Mouse (Mus musculus): ENCODE data around the gene Auts2. TPM values are rescaled to one million over a fixed set of nuclear protein-coding genes. Genes with fewer than 3 reads are reported as not detected.

Gene Auts2
- polyA plus RNA-seq, 1 experiment from 2014 or later: 73.6 TPM

- Histone ChIP-seq H3K9ac (peak overlapping the region; percentile 97), H3K27me3 (no peaks in the 10 kb centered on the region), H3K27ac (peak overlapping the region; percentile 98), H3K4me1 (peaks cover 8% of the 10 kb centered on the region), H3K36me3 (0 out of 2 replicates have a peak, but pooled peaks cover 3% of the 10 kb centered on the region), H3K4me3 (peak overlapping the region; percentile 93), H3K9me3 (no peaks in the 10 kb centered on the region), H3K4me2 (replicated peaks) (peak overlapping the region; percentile 74)
- under 1% methylated on average over 58 of the region's 68 CpGs for WGBS
- ATAC-seq (ENCODE audit: insufficient number of reproducible peaks, insufficient read depth, low FRiP score, low TSS enrichment): peak; percentile 81
These were observed 1004.7 kb downstream of the Auts2 start for GRCm38 (mm10) chr5:131538311-131538915.

DNA sequence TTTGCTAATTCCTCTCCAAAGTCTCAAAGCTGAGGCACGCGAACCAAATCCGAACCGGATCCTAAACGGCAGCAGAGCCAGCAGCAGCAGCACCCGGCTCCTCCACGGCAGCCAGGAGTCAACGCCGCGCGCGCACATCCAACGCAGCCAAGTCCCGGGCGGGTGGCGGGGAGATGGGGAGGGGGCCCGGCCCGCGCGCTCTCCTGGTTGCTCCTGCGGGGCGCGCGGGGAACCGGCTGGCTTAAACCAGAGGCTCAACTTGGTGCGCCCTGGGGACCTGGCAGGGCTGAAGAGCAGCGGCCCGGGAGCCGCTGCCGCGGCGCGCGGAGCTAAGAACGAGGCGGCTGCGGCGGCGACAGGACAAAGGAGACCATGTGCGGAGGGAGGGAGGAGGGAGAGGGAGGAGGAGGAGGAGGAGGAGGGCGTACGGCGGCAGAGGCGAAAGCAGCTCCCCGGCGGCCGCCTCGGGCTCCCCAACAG, 1005.3 kb downstream of the Auts2 start:
- Histone ChIP-seq H3K9ac (peak overlapping the region; percentile 97), H3K27ac (peak overlapping the region; percentile 98), H3K27me3 (no peaks in the 10 kb centered on the region), H3K9me3 (no peaks in the 10 kb centered on the region), H3K4me1 (peaks cover 14% of the 10 kb centered on the region), H3K36me3 (peaks cover 8% of the 10 kb centered on the region; the same call in 1 of the 2 replicates), H3K4me3 (peak overlapping the region; percentile 93), H3K4me2 (replicated peaks) (peak overlapping the region; percentile 74)
- WGBS: under 1% methylated on average over 36 of the region's 48 CpGs
- peak; percentile 73 for ATAC-seq (ENCODE audit: insufficient number of reproducible peaks, insufficient read depth, low FRiP score, low TSS enrichment)

GRCm38 (mm10) chr5:131537155-131537830, 1005.9 kb downstream of the Auts2 start:
- Histone ChIP-seq H3K9me3 (no peaks in the 10 kb centered on the region), H3K36me3 (peaks cover 10% of the 10 kb centered on the region; the same call in 1 of the 2 replicates), H3K27me3 (no peaks in the 10 kb centered on the region), H3K27ac (peak overlapping the region; percentile 98), H3K4me1 (peaks cover 17% of the 10 kb centered on the region), H3K4me2 (replicated peaks) (peak overlapping the region; percentile 74), H3K4me3 (peak overlapping the region; percentile 93), H3K9ac (peak overlapping the region; percentile 97)
- peak; percentile 31; the same call in 1 of the 2 replicates for ATAC-seq (ENCODE audit: insufficient number of reproducible peaks, insufficient read depth, low FRiP score, low TSS enrichment)
- WGBS: under 1% methylated on average over 44 of the region's 44 CpGs

- H3K4me3 ChIP-seq: peak overlapping the region; percentile 93
- H3K9me3 ChIP-seq: no peaks in the 10 kb centered on the region
- peak overlapping the region; percentile 74 for H3K4me2 ChIP-seq (replicated peaks)
- peaks cover 33% of the 10 kb centered on the region for H3K4me1 ChIP-seq
- H3K9ac ChIP-seq: peak overlapping the region; percentile 97
- ATAC-seq (ENCODE audit: insufficient number of reproducible peaks, insufficient read depth, low FRiP score, low TSS enrichment): no peak
- no peaks in the 10 kb centered on the region for H3K27me3 ChIP-seq
- WGBS: 14% methylated on average over 6 of the region's 6 CpGs
- H3K27ac ChIP-seq: 0 out of 2 replicates have a peak overlapping the region, but pooled peaks have one; percentile 23
- H3K36me3 ChIP-seq: peaks cover 19% of the 10 kb centered on the region; the same call in 1 of the 2 replicates
These were observed 1007.4 kb downstream of the Auts2 start for GRCm38 (mm10) chr5:131535752-131536151.

DNA sequence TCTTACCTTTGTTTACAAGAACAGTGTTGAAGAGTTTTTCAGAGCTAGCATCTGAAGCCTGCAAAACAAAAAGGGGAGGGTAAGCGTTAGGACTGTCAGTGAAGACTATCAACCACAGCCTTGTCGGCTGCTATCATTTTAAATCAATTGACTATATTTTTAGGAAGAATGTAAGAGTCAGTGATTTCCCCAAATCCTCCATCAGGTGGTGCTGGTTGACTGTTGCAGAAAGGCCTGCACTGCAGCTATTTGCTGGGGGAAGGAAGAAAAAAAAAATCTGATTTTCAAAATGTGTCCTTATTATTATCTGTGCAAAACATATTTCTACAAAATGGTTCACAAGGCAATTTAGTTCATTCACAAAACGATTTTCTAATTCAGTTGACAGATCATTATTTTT, 1009.3 kb downstream of the Auts2 start:
- no peak overlapping the region for H3K4me3 ChIP-seq
- 17% methylated on average over 3 of the region's 3 CpGs for WGBS

DNA sequence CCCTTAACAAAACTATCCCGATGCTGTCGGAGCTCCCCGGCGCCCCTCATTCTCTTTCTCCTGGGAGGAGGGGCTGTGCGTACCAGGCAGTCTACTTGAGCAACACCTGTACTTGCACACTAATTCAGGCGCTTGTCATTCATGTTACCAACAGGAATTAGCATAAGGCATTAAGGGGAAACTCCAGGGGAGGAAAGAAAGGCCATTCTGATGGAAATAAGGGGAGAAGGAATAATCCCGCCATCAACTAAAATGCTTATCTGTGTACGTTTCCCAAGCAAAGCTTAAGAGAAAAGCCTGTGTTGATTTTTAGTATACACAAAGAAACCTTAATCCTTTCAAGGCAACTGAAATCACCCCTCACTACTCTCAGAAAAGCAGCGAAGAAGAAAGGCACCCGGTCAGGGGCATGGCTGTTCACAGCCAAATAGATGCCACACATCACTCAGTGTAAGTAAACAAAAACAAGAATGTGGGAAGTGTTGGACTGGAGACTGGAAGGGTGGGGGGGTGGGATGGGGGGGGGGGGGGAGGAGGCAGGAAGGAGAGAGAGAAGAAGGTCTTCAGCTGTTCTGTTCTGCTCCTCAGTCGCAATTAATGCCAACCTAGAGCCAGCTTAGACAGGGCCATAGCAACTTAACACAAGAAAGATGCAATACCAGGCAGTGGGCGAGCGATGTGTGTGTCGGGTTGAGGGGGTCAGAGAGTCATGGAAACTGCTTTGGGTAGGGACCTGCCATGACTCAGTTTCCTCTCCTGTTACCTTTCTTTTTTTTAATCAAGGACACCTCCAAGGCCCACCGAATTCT, 1011.2 kb downstream of the Auts2 start:
- no peak for ATAC-seq (ENCODE audit: insufficient number of reproducible peaks, insufficient read depth, low FRiP score, low TSS enrichment)
- H3K27me3 ChIP-seq: no peaks in the 10 kb centered on the region
- H3K4me2 ChIP-seq (replicated peaks): peak overlapping the region; percentile 35
- no peak overlapping the region for H3K4me3 ChIP-seq
- H3K36me3 ChIP-seq: peaks cover 26% of the 10 kb centered on the region
- no peaks in the 10 kb centered on the region for H3K9me3 ChIP-seq
- H3K9ac ChIP-seq: no peak overlapping the region
- H3K27ac ChIP-seq: no peak overlapping the region
- H3K4me1 ChIP-seq: peaks cover 62% of the 10 kb centered on the region
- 52% methylated on average over 15 of the region's 15 CpGs for WGBS

More for the DNA sequence above, 1009.3 kb downstream of the Auts2 start:
- Histone ChIP-seq H3K4me1 (peaks cover 44% of the 10 kb centered on the region), H3K27me3 (no peaks in the 10 kb centered on the region), H3K9me3 (no peaks in the 10 kb centered on the region), H3K36me3 (peaks cover 26% of the 10 kb centered on the region), H3K4me2 (replicated peaks) (peak overlapping the region; percentile 29), H3K9ac (no peak overlapping the region), H3K27ac (no peak overlapping the region)
- ATAC-seq (ENCODE audit: insufficient number of reproducible peaks, insufficient read depth, low FRiP score, low TSS enrichment): no peak

- Histone ChIP-seq H3K4me1 (peaks cover 73% of the 10 kb centered on the region), H3K36me3 (peaks cover 26% of the 10 kb centered on the region), H3K4me3 (no peak overlapping the region), H3K9me3 (no peaks in the 10 kb centered on the region), H3K27ac (no peak overlapping the region), H3K9ac (no peak overlapping the region), H3K4me2 (replicated peaks) (peak overlapping the region; percentile 35), H3K27me3 (no peaks in the 10 kb centered on the region)
- no peak for ATAC-seq (ENCODE audit: insufficient number of reproducible peaks, insufficient read depth, low FRiP score, low TSS enrichment)
- WGBS: 72% methylated on average over 2 of the region's 2 CpGs
These were observed 1012.3 kb downstream of the Auts2 start for GRCm38 (mm10) chr5:131530828-131531227.

DNA sequence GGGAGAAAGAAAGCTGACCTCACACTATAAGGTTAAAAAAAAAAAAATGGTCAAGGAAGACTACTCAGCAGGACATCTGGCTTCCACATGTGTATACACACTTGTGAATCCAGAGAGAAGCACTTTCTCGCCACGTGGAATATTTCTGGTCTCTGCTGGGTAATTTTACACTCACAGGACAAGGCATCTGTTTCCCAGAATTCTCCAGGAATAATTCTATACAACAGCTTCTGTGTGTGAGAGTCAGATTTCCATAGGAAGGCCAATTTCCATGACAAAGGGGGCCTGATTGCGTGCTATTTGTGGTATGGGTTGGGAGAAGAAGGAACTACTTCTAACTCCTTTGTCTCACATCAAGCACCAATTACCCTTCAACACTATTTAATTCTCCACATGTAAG, 1016.5 kb downstream of the Auts2 start:
- Histone ChIP-seq H3K27me3 (no peaks in the 10 kb centered on the region), H3K9ac (no peak overlapping the region), H3K36me3 (peaks cover 12% of the 10 kb centered on the region), H3K27ac (peak overlapping the region; percentile 61), H3K4me3 (no peak overlapping the region), H3K9me3 (no peaks in the 10 kb centered on the region), H3K4me2 (replicated peaks) (no peak overlapping the region), H3K4me1 (peaks cover 77% of the 10 kb centered on the region)
- 13% methylated on average over 3 of the region's 3 CpGs for WGBS
- no peak for ATAC-seq (ENCODE audit: insufficient number of reproducible peaks, insufficient read depth, low FRiP score, low TSS enrichment)

DNA sequence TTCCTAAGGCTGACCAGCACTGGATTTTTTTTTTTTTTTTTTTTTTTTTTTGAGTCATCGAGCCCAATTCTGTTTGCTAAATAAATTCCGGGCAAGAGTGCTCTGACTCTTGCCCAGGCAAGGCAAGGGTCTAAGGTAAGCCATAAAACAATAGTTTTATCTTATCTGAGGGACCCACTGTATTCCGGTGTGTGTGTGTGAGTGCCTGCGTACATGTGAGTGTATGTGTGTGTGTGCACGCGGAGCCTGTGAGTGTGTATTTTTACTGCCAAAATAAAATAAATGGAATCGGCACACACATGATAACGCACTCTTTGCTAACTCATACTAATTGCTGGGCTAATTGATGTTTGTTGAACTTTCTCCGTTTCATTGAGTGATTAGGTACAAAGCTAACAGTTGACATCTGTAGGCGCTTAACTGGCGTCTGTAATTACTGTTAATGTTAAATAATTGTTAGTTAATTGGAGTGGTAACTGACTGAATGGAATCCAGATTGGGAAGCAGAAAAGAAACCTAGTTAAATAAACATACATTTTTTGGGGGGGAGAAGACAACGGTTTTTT, 1018.2 kb downstream of the Auts2 start:
- Histone ChIP-seq H3K4me1 (peaks cover 64% of the 10 kb centered on the region), H3K27ac (no peak overlapping the region), H3K9ac (no peak overlapping the region), H3K27me3 (no peaks in the 10 kb centered on the region), H3K36me3 (peaks cover 5% of the 10 kb centered on the region; the same call in 1 of the 2 replicates), H3K4me2 (replicated peaks) (no peak overlapping the region), H3K4me3 (no peak overlapping the region), H3K9me3 (no peaks in the 10 kb centered on the region)
- ATAC-seq (ENCODE audit: insufficient number of reproducible peaks, insufficient read depth, low FRiP score, low TSS enrichment): no peak
- WGBS: 47% methylated on average over 12 of the region's 12 CpGs

DNA sequence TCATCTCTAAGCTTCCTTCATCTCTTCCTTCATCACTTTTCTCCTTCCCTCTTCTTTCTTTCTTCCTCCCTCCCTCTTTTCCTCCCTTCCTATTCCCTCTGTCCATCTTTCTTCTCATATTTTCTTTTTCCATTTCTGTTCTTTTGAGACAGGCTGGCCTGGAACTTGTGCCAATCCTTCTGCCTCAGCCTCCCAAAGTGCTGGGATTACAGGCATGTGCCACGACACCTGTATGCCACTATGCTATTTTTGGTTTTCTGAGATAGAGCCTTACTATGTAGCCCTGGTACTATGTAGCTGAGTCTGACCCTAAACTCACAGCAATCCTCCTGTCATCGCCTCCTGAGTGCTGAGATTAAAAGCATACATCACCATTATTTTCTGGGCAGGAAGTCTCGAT, 1023.6 kb downstream of the Auts2 start:
- Histone ChIP-seq H3K9ac (no peak overlapping the region), H3K36me3 (no peaks in the 10 kb centered on the region; the same call in 1 of the 2 replicates), H3K4me1 (peaks cover 38% of the 10 kb centered on the region), H3K27ac (no peak overlapping the region), H3K27me3 (no peaks in the 10 kb centered on the region), H3K4me3 (no peak overlapping the region), H3K4me2 (replicated peaks) (no peak overlapping the region), H3K9me3 (no peaks in the 10 kb centered on the region)
- ATAC-seq (ENCODE audit: insufficient number of reproducible peaks, insufficient read depth, low FRiP score, low TSS enrichment): no peak
- 87% methylated on average over 3 of the region's 3 CpGs for WGBS

DNA sequence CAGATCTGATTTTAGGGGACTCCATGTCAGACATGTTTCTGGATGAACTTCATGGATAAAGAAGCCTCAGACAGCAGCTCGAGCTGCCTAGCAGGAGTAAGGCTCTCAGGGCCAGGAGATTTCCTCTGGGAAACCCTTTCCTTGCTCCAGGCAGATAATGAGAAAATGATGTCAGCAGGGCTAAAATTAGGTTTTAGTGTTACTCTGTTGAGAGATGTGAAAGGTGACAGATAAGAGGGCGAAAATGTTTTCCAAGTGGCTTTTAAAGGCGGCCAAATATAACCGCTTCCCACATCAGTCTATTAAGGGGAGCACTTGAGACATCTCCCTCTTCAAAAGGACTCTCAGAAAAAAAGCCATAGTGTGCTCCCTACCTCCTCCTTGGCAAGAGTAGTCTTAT, 1025.5 kb downstream of the Auts2 start:
- Histone ChIP-seq H3K9ac (no peak overlapping the region), H3K4me2 (replicated peaks) (no peak overlapping the region), H3K4me3 (no peak overlapping the region), H3K9me3 (0 out of 2 replicates have a peak, but pooled peaks cover 1% of the 10 kb centered on the region), H3K4me1 (peaks cover 24% of the 10 kb centered on the region), H3K36me3 (peaks cover 5% of the 10 kb centered on the region), H3K27ac (no peak overlapping the region), H3K27me3 (no peaks in the 10 kb centered on the region)
- ATAC-seq (ENCODE audit: insufficient number of reproducible peaks, insufficient read depth, low FRiP score, low TSS enrichment): no peak
- 66% methylated on average over 4 of the region's 4 CpGs for WGBS
